Mouse (Mus musculus): ENCODE results near the gene Macrod2.

DNA sequence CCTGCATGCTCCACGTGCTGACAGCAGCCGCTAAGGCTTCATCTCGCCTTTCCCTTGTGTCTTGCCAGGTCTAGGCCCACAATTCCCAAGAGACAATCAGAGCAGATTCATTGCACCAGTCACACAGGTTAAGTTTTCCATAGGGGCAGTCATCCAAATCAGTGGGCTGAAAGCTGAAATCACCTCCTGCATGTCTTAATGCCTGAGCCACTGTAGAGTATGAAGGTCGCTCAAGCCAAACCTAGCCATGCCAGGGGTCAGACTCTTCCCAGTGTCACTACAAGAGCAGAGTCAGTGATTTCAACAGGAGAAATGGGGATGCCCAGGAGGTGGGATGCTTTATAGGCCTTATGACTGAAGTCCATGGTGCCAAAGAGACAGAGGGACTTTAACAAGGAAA is 2039.6 kb downstream of the Macrod2 start:
- no peak for TF ChIP-seq CTCF (IDR thresholded peaks at IDR 0.05; ENCODE audit: insufficient read depth, low read depth, low read length)
- no peak for TF ChIP-seq POLR2A (IDR thresholded peaks at IDR 0.05; ENCODE audit: insufficient read depth, low read depth, low read length)
